Mouse (Mus musculus): ENCODE measurements around the gene Urm1. TPM values are rescaled to one million over a fixed set of nuclear protein-coding genes. Genes with fewer than 3 reads are reported as not detected.

Gene Urm1
- polyA plus RNA-seq, 1 experiment from 2014 or later, result 19.0 TPM

- Histone ChIP-seq H3K4me2 (replicated peaks) (peak overlapping the region; percentile 26), H3K27me3 (no peaks in the 10 kb centered on the region), H3K4me1 (peaks cover 39% of the 10 kb centered on the region), H3K9me3 (no peaks in the 10 kb centered on the region), H3K36me3 (no peaks in the 10 kb centered on the region), H3K27ac (replicated peaks) (peak overlapping the region; percentile 90), H3K9ac (replicated peaks) (peak overlapping the region; percentile 49), H3K4me3 (no peak overlapping the region)
- 34% methylated on average over 10 of the region's 10 CpGs for WGBS
- ATAC-seq (ENCODE audit: low FRiP score, low read depth), result peak; percentile 38; the same call in 1 of the 2 replicates
These were observed 35.8 kb downstream of the Urm1 start for GRCm38 (mm10) chr2:29855585-29856210.

- Histone ChIP-seq H3K4me3 (no peak overlapping the region), H3K36me3 (no peaks in the 10 kb centered on the region), H3K9ac (replicated peaks) (peak overlapping the region; percentile 49), H3K9me3 (no peaks in the 10 kb centered on the region), H3K4me2 (replicated peaks) (peak overlapping the region; percentile 26; the same call in 1 of the 2 replicates), H3K4me1 (peaks cover 39% of the 10 kb centered on the region), H3K27me3 (no peaks in the 10 kb centered on the region), H3K27ac (replicated peaks) (peak overlapping the region; percentile 90)
- ATAC-seq (ENCODE audit: low FRiP score, low read depth), result 0 out of 2 replicates have a peak, but pooled peaks have one; percentile 14
- WGBS, result 7% methylated on average over 19 of the region's 19 CpGs
These were observed 36.8 kb downstream of the Urm1 start for GRCm38 (mm10) chr2:29856451-29857260.

GRCm38 (mm10) chr2:29857341-29857740, 37.5 kb downstream of the Urm1 start:
- ATAC-seq (ENCODE audit: low FRiP score, low read depth), result no peak
- Histone ChIP-seq H3K27ac (replicated peaks) (peak overlapping the region; percentile 90), H3K4me2 (replicated peaks) (no peak overlapping the region; the same call in 1 of the 2 replicates), H3K4me3 (no peak overlapping the region), H3K36me3 (no peaks in the 10 kb centered on the region), H3K9ac (replicated peaks) (no peak overlapping the region), H3K27me3 (no peaks in the 10 kb centered on the region), H3K4me1 (peaks cover 39% of the 10 kb centered on the region), H3K9me3 (no peaks in the 10 kb centered on the region)
- WGBS, result 47% methylated on average over 2 of the region's 2 CpGs

GRCm38 (mm10) chr2:29857967-29858366, 38.1 kb downstream of the Urm1 start:
- Histone ChIP-seq H3K4me3 (no peak overlapping the region), H3K36me3 (no peaks in the 10 kb centered on the region), H3K27ac (replicated peaks) (no peak overlapping the region), H3K9ac (replicated peaks) (no peak overlapping the region), H3K9me3 (no peaks in the 10 kb centered on the region), H3K4me1 (peaks cover 35% of the 10 kb centered on the region), H3K4me2 (replicated peaks) (no peak overlapping the region), H3K27me3 (no peaks in the 10 kb centered on the region)
- ATAC-seq (ENCODE audit: low FRiP score, low read depth), result no peak
- whole genome bisulfite sequencing, result 76% methylated on average over 5 of the region's 5 CpGs

- WGBS, result 8% methylated on average over 5 of the region's 5 CpGs
- no peaks in the 10 kb centered on the region for H3K9me3 ChIP-seq
- H3K36me3 ChIP-seq, result no peaks in the 10 kb centered on the region
- ATAC-seq (ENCODE audit: low FRiP score, low read depth), result 0 out of 2 replicates have a peak, but pooled peaks have one; percentile 44
- H3K4me3 ChIP-seq, result no peak overlapping the region
- peaks cover 25% of the 10 kb centered on the region for H3K4me1 ChIP-seq
- no peak overlapping the region for H3K9ac ChIP-seq (replicated peaks)
- H3K27ac ChIP-seq (replicated peaks), result no peak overlapping the region
- no peak overlapping the region for H3K4me2 ChIP-seq (replicated peaks)
- H3K27me3 ChIP-seq, result no peaks in the 10 kb centered on the region
These were observed 39.0 kb downstream of the Urm1 start for GRCm38 (mm10) chr2:29858748-29859473.

- WGBS, result 81% methylated on average over 4 of the region's 4 CpGs
- ATAC-seq (ENCODE audit: low FRiP score, low read depth), result no peak
- Histone ChIP-seq H3K27ac (replicated peaks) (no peak overlapping the region), H3K9ac (replicated peaks) (no peak overlapping the region), H3K4me1 (peaks cover 12% of the 10 kb centered on the region), H3K4me3 (no peak overlapping the region), H3K36me3 (no peaks in the 10 kb centered on the region), H3K27me3 (no peaks in the 10 kb centered on the region), H3K9me3 (no peaks in the 10 kb centered on the region), H3K4me2 (replicated peaks) (no peak overlapping the region)
These were observed 45.2 kb downstream of the Urm1 start for GRCm38 (mm10) chr2:29865125-29865524.

GRCm38 (mm10) chr2:29868949-29869645, 49.2 kb downstream of the Urm1 start, which contains the start of gene Cercam:
Gene Cercam (plus strand): TSS chr2:29869164.
- WGBS, result 1% methylated on average over 44 of the region's 44 CpGs
- peak within 1 kb of the TSS; percentile 69 for H3K27ac ChIP-seq (replicated peaks)

GRCm38 (mm10) chr2:29869646-29870451, 50.0 kb downstream of the Urm1 start:
- H3K9ac ChIP-seq (replicated peaks), result peak overlapping the region; percentile 68
- H3K27ac ChIP-seq (replicated peaks), result peak overlapping the region; percentile 69
- H3K36me3 ChIP-seq, result peaks cover 6% of the 10 kb centered on the region; the same call in 1 of the 2 replicates
- peak; percentile 55 for ATAC-seq (ENCODE audit: low FRiP score, low read depth)
- H3K4me2 ChIP-seq (replicated peaks), result peak overlapping the region; percentile 85
- peaks cover 18% of the 10 kb centered on the region for H3K4me1 ChIP-seq
- no peaks in the 10 kb centered on the region for H3K9me3 ChIP-seq
- WGBS, result 1% methylated on average over 17 of the region's 17 CpGs
- H3K27me3 ChIP-seq, result no peaks in the 10 kb centered on the region
- H3K4me3 ChIP-seq, result peak overlapping the region; percentile 49

More at GRCm38 (mm10) chr2:29868949-29869645, 49.2 kb downstream of the Urm1 start, which contains the start of gene Cercam:
- peak within 1 kb of the TSS; percentile 85 for H3K4me2 ChIP-seq (replicated peaks)
- no peaks in the 10 kb centered on the region for H3K9me3 ChIP-seq
- H3K9ac ChIP-seq (replicated peaks), result peak within 1 kb of the TSS; percentile 68
- peaks cover 18% of the 10 kb centered on the region for H3K4me1 ChIP-seq
- ATAC-seq (ENCODE audit: low FRiP score, low read depth), result peak; percentile 91
- H3K27me3 ChIP-seq, result no peaks in the 10 kb centered on the region
- H3K4me3 ChIP-seq, result peak within 1 kb of the TSS; percentile 49
- peaks cover 6% of the 10 kb centered on the region; the same call in 1 of the 2 replicates for H3K36me3 ChIP-seq

- Histone ChIP-seq H3K9ac (replicated peaks) (no peak overlapping the region), H3K4me3 (no peak overlapping the region), H3K27ac (replicated peaks) (no peak overlapping the region), H3K27me3 (no peaks in the 10 kb centered on the region), H3K4me2 (replicated peaks) (no peak overlapping the region), H3K36me3 (peaks cover 17% of the 10 kb centered on the region), H3K9me3 (no peaks in the 10 kb centered on the region), H3K4me1 (peaks cover 18% of the 10 kb centered on the region)
- ATAC-seq (ENCODE audit: low FRiP score, low read depth), result no peak
- 94% methylated on average over 10 of the region's 10 CpGs for WGBS
These were observed 52.9 kb downstream of the Urm1 start for GRCm38 (mm10) chr2:29872581-29873295.

- Histone ChIP-seq H3K4me1 (peaks cover 20% of the 10 kb centered on the region), H3K4me3 (no peak overlapping the region), H3K27ac (replicated peaks) (no peak overlapping the region), H3K27me3 (no peaks in the 10 kb centered on the region), H3K36me3 (peaks cover 17% of the 10 kb centered on the region), H3K4me2 (replicated peaks) (no peak overlapping the region), H3K9ac (replicated peaks) (no peak overlapping the region), H3K9me3 (no peaks in the 10 kb centered on the region)
- 92% methylated on average over 4 of the region's 4 CpGs for whole genome bisulfite sequencing
- no peak for ATAC-seq (ENCODE audit: low FRiP score, low read depth)
These were observed 53.9 kb downstream of the Urm1 start for GRCm38 (mm10) chr2:29873801-29874200.

All from midbrain, embryonic 12.5 days (tissue).